Mouse (Mus musculus): Measurements from ENCODE around the gene Gpr19. TPM values are rescaled to one million over a fixed set of nuclear protein-coding genes. Genes with fewer than 3 reads are reported as not detected.

Gene Gpr19
- polyA plus RNA-seq (2012; rRNA removed): 24.4 and 24.5 TPM in 2 replicates

GRCm38 (mm10) chr6:134898095-134898965 is at the start of gene Gpr19:
Gene Gpr19 (minus strand): TSS chr6:134898578.
- Histone ChIP-seq H3K27ac (ENCODE audit: insufficient read depth, low read length) (peak within 1 kb of the TSS; percentile 99), H3K4me1 (ENCODE audit: control insufficient read depth, insufficient read depth, low read length) (no peaks in the 10 kb centered on the region), H3K4me3 (ENCODE audit: insufficient read depth, low read length) (peak within 1 kb of the TSS; percentile 74)
- TF ChIP-seq CTCF (IDR thresholded peaks at IDR 0.05; ENCODE audit: extremely low read depth, insufficient read depth, low read length) (no peak), POLR2A (IDR thresholded peaks at IDR 0.05; ENCODE audit: extremely low read depth, insufficient read depth, low read length) (peak; percentile 96)

- TF ChIP-seq CTCF (IDR thresholded peaks at IDR 0.05; ENCODE audit: extremely low read depth, insufficient read depth, low read length) (peak; percentile 68), POLR2A (IDR thresholded peaks at IDR 0.05; ENCODE audit: extremely low read depth, insufficient read depth, low read length) (no peak)
- H3K27ac ChIP-seq (ENCODE audit: insufficient read depth, low read length): no peak overlapping the region
- no peak overlapping the region for H3K4me3 ChIP-seq (ENCODE audit: insufficient read depth, low read length)
- H3K4me1 ChIP-seq (ENCODE audit: control insufficient read depth, insufficient read depth, low read length): no peaks in the 10 kb centered on the region
These were observed 49.1 kb upstream of the Gpr19 start for GRCm38 (mm10) chr6:134947311-134948087.

GRCm38 (mm10) chr6:134946858-134947257 is 48.5 kb upstream of the Gpr19 start:
- H3K27ac ChIP-seq (ENCODE audit: insufficient read depth, low read length): no peak overlapping the region
- no peaks in the 10 kb centered on the region for H3K4me1 ChIP-seq (ENCODE audit: control insufficient read depth, insufficient read depth, low read length)
- TF ChIP-seq CTCF (IDR thresholded peaks at IDR 0.05; ENCODE audit: extremely low read depth, insufficient read depth, low read length): no peak
- no peak for TF ChIP-seq POLR2A (IDR thresholded peaks at IDR 0.05; ENCODE audit: extremely low read depth, insufficient read depth, low read length)
- no peak overlapping the region for H3K4me3 ChIP-seq (ENCODE audit: insufficient read depth, low read length)

GRCm38 (mm10) chr6:134946054-134946453 is 47.7 kb upstream of the Gpr19 start:
- H3K27ac ChIP-seq (ENCODE audit: insufficient read depth, low read length): no peak overlapping the region
- TF ChIP-seq POLR2A (IDR thresholded peaks at IDR 0.05; ENCODE audit: extremely low read depth, insufficient read depth, low read length) (no peak), CTCF (IDR thresholded peaks at IDR 0.05; ENCODE audit: extremely low read depth, insufficient read depth, low read length) (no peak)
- H3K4me3 ChIP-seq (ENCODE audit: insufficient read depth, low read length): no peak overlapping the region
- no peaks in the 10 kb centered on the region for H3K4me1 ChIP-seq (ENCODE audit: control insufficient read depth, insufficient read depth, low read length)

GRCm38 (mm10) chr6:134943759-134944407 is 45.5 kb upstream of the Gpr19 start:
- no peak overlapping the region for H3K4me3 ChIP-seq (ENCODE audit: insufficient read depth, low read length)
- TF ChIP-seq POLR2A (IDR thresholded peaks at IDR 0.05; ENCODE audit: extremely low read depth, insufficient read depth, low read length) (no peak), CTCF (IDR thresholded peaks at IDR 0.05; ENCODE audit: extremely low read depth, insufficient read depth, low read length) (no peak)
- H3K27ac ChIP-seq (ENCODE audit: insufficient read depth, low read length): no peak overlapping the region
- H3K4me1 ChIP-seq (ENCODE audit: control insufficient read depth, insufficient read depth, low read length): no peaks in the 10 kb centered on the region

GRCm38 (mm10) chr6:134939781-134940180 is 41.4 kb upstream of the Gpr19 start:
- TF ChIP-seq CTCF (IDR thresholded peaks at IDR 0.05; ENCODE audit: extremely low read depth, insufficient read depth, low read length): no peak
- Histone ChIP-seq H3K27ac (ENCODE audit: insufficient read depth, low read length) (no peak overlapping the region), H3K4me3 (ENCODE audit: insufficient read depth, low read length) (no peak overlapping the region)

GRCm38 (mm10) chr6:134934305-134934704 is 35.9 kb upstream of the Gpr19 start:
- no peaks in the 10 kb centered on the region for H3K4me1 ChIP-seq (ENCODE audit: control insufficient read depth, insufficient read depth, low read length)
- TF ChIP-seq CTCF (IDR thresholded peaks at IDR 0.05; ENCODE audit: extremely low read depth, insufficient read depth, low read length) (no peak), POLR2A (IDR thresholded peaks at IDR 0.05; ENCODE audit: extremely low read depth, insufficient read depth, low read length) (no peak)
- no peak overlapping the region for H3K4me3 ChIP-seq (ENCODE audit: insufficient read depth, low read length)
- H3K27ac ChIP-seq (ENCODE audit: insufficient read depth, low read length): no peak overlapping the region

More at GRCm38 (mm10) chr6:134939781-134940180, 41.4 kb upstream of the Gpr19 start:
- H3K4me1 ChIP-seq (ENCODE audit: control insufficient read depth, insufficient read depth, low read length): no peaks in the 10 kb centered on the region

- Histone ChIP-seq H3K4me3 (ENCODE audit: insufficient read depth, low read length) (no peak overlapping the region), H3K27ac (ENCODE audit: insufficient read depth, low read length) (no peak overlapping the region), H3K4me1 (ENCODE audit: control insufficient read depth, insufficient read depth, low read length) (no peaks in the 10 kb centered on the region)
- TF ChIP-seq CTCF (IDR thresholded peaks at IDR 0.05; ENCODE audit: extremely low read depth, insufficient read depth, low read length) (no peak), POLR2A (IDR thresholded peaks at IDR 0.05; ENCODE audit: extremely low read depth, insufficient read depth, low read length) (no peak)
These were observed 34.8 kb upstream of the Gpr19 start for GRCm38 (mm10) chr6:134933207-134933558.

- Histone ChIP-seq H3K27ac (ENCODE audit: insufficient read depth, low read length) (no peak overlapping the region), H3K4me1 (ENCODE audit: control insufficient read depth, insufficient read depth, low read length) (no peaks in the 10 kb centered on the region), H3K4me3 (ENCODE audit: insufficient read depth, low read length) (no peak overlapping the region)
- TF ChIP-seq CTCF (IDR thresholded peaks at IDR 0.05; ENCODE audit: extremely low read depth, insufficient read depth, low read length): no peak
- no peak for TF ChIP-seq POLR2A (IDR thresholded peaks at IDR 0.05; ENCODE audit: extremely low read depth, insufficient read depth, low read length)
These were observed 34.3 kb upstream of the Gpr19 start for GRCm38 (mm10) chr6:134932486-134933206.

Data from cortical plate, adult 2 months (tissue).